Mouse (Mus musculus) bone marrow macrophage, adult 2 months (primary cell): ENCODE data around the gene Tubal3.

Experiments
- CTCF ChIP-seq: IDR thresholded peaks from 2 replicates; pipeline ENCODE4 v1.5.1; 2012; ENCODE audit warnings: low read depth, mild to moderate bottlenecking, low read length, moderate library complexity
- POLR2A ChIP-seq: IDR thresholded peaks from 2 replicates; pipeline ENCODE4 v1.6.1; 2012; ENCODE audit warnings: mild to moderate bottlenecking, low read depth, low read length, borderline replicate concordance

- TF ChIP-seq CTCF (no peak), POLR2A (no peak)
Measured at GRCm38 (mm10) chr13:3913504-3913903, 4.6 kb upstream of the Tubal3 start.
